Mouse (Mus musculus): ENCODE results near the gene Prodh2. TPM values are rescaled to one million over a fixed set of nuclear protein-coding genes. Genes with fewer than 3 reads are reported as not detected.
"Not testable (repeated sequence)": the region's sequence is repeated elsewhere in the genome, so short reads cannot be mapped to it uniquely, and the experiment has no call there.

Gene Prodh2
- not detected for total RNA-seq (2021)

DNA sequence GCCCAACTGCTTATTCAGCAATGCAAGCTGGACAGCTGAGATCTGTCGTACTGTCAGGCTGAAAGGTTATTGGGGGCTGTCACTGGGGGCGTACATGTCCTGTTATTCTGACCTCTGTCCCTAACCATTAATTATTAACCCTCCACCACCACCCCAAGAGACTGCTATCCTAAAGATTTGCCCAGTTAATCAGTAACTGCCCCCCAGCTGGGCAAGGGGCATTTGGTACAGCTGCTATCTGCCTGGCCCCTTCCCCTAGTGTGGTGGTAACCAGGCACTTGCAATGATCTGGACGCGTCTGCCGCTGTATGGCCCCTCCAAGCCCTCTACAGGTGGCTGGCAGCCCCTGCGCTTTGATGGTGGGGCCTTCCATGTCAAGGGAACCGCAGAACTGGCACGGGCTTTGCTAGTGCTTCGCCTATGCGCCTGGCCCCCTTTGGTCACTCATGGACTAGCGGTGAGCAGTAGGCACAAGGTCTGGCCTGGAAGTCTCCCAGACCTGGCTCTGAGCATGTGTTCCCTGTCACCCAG, at the start of gene Prodh2:
Gene Prodh2 (plus strand): TSS at position 222 of the 531 bp plus-strand sequence.
- DNase-seq (ENCODE audit: low spot score): no peak
- intact Hi-C loops (cut with DNase I): loop anchor here (2.0 to 5.0 kb wide), 3 partner anchors 51 to 121 kb away; no protein-coding TSS in a partner anchor

DNA sequence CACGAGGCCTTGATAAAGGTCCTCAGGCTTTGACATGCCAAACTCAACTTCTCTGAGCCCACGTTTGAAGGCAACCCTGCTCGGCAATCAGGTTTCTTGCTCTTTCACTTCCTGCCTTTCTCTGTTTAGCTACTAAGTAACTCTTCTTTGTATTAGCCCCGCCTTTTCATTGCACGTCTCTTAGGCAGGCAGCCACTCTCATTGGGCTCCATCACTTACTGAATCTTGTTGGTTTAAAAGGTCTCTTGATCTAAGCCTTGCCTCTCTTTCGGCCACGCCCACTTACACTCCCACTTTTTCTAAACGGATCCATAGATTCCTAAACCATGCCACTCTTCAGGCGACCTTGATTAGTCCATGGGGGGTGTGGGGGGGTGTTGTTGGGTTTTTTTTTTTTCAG, 49.7 kb upstream of the Prodh2 start:
- intact Hi-C loops (cut with DNase I): loop anchor here (5.0 kb wide), 1 partner anchor 49 kb away; the partner anchor contains the start of gene Prodh2
- DNase-seq (ENCODE audit: low spot score): no peak

DNA sequence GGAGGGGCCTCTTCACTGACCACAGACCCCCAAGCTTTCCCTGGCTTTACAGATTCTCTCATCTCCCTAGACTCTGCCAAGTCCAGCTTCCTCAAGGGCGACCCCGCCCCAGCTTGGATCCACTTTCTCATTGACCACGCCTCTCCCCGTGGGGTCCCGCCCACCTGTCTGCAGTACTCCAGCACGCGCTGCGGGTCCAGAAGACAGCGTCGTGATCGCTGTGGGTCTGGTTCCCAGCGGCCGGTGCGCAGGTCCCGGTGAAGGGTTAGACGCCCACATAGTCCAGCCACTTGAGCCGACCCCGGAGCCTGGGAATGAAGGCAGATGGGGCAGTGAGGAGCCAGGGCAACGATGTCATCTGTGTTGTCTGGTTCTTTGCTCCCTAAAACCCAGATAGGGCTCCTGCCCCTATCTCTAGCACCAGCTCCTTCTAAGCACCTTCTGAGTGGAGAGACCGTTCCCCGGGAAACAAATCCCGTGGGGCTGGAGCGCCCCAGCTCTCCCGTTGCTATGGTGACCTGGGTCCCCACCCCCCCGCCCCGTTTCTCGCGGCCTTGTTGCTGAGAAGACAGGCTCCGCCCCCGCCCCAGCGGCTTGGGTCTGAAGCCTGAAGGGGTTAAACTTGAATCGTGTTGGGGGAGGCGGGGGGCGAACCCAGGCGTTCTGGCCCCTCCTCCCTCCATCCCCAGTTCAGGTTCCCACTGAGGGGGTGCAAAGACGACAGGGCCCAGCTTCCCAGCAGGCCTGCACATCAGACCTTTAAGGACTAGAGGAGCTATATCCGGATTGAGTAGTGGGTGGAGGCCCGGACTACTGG, 49.1 kb upstream of the Prodh2 start:
- intact Hi-C loops (cut with DNase I): loop anchor here (5.0 kb wide), 1 partner anchor 48 kb away; the partner anchor contains the start of gene Prodh2
- no peak for DNase-seq (ENCODE audit: low spot score)

DNA sequence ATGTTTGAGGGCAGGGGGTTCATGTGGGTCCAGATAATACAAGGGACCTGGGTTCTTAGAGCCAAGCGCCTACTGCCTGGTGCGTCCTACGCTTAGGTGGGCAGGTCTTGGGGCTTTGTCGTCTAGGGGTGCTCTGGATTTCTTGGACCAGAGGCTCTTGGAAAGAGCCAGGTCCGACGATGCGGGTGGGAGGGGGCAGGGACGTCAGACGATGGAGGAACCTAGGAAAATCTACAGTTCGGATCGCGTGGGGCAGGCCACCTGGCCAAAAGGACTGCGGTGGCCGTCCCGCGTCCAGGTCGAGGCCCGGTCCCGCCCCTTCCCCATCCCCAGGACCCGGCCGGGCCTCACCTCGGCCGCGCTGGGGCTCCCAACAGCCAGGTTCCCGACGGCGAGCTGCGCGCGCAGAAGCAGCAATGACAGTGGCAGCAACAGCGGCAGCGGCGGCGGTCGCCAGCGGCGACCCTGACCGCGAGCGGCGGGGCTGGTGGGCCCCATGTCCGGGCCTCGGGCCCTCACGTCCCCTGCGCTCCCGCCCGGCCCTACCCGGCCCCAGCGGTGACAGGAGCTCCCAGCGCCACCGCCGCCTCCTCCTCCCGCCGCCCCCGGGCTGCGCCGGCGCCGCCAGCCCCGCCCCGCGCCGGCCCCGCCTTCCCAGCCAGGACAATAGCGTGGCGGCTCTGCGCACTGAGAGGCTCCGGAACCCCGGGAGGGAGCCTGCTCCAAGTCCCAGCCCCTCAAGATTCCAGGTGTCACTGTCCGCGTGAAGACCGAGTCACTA, 48.3 kb upstream of the Prodh2 start, which contains the start of gene Aplp1:
Gene Aplp1 (minus strand): TSS at position 565 of the 781 bp plus-strand sequence.
- DNase-seq (ENCODE audit: low spot score): no peak
- intact Hi-C loops (cut with DNase I): loop anchor here (5.0 kb wide), 1 partner anchor 47 kb away; the partner anchor contains the start of gene Prodh2

DNA sequence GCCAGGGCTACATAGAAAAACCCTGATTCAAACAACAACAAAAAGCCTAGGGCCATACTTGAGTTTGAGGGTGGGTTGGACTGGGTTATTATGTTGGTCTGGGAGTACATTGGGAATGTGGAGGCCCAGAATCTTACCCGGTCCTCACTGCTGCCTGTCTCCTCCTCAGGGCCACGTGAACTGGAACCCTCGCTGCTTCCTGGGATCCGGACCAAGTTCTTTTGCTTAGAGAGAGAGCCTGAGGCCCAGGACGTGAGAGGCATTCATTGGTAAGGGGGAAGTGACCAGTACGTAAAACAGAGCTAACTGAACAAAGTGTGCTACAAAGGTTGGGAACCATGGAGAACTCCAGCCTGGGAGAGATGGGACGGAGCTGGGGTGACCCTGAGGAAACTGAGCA, 43.2 kb upstream of the Prodh2 start:
- DNase-seq (ENCODE audit: low spot score): no peak
- intact Hi-C loops (cut with DNase I): no loop called here

DNA sequence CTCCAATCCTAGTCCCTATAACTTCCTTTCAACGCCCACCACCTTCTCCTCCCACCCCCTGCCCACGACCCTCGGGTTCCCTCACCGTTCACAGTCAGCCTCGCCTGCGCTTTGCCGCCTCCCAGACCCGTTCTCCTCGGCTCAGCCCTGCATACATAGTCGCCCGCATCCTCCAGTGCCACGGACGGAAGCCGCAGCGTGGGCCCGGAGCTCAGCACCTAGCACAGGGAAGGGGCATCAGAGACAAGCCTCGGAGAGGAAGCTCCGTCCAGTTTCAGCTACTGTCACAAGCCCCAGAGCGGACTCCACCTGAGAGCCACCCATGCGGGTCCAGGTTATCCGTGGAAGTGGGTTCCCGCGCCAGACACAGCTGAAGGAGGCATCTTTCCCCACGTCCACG, 40.1 kb upstream of the Prodh2 start:
- DNase-seq (ENCODE audit: low spot score): no peak
- intact Hi-C loops (cut with DNase I): no loop called here

DNA sequence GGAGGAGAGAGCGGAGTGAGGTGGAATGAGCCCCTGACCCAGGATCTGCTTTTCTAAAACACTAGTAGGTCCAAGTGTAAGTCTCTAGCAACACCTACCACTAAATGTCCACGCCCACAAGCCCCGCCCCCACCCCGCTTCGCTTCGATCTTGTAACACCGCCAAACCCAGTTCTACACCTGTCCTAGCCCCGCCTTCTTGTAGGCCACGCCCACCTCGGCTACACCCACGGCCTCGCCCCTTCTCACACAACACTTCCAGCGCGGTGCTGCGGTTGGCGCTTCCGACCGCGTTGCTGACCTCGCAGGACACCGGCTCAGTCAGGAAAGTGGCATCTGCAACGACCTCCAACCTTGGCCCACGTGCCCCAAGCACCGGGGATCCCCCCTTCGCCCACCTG, 39.7 kb upstream of the Prodh2 start:
- intact Hi-C loops (cut with DNase I): no loop called here

DNA sequence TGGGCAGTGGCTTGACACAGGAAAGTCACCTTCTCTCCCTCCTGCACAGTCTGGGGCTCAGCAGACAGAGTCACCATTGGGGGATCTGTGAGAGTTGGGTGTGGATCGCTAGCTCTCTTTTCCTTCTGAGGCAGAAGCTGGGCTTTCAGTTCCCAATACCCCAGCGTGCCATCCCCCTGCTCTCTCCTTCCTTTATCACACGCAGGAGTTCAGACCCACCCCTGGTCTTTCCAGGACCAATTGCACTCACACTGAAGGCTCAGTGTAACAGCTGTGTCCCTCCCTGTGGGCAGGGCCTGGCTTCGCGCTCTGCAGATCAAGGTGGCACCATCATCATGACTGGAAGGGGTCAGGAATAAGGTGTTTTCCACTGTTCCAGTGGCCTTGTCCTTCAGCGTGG, 39.2 kb upstream of the Prodh2 start:
- no peak for DNase-seq (ENCODE audit: low spot score)
- intact Hi-C loops (cut with DNase I): no loop called here

More for the DNA sequence above, 39.7 kb upstream of the Prodh2 start:
- no peak for DNase-seq (ENCODE audit: low spot score)

DNA sequence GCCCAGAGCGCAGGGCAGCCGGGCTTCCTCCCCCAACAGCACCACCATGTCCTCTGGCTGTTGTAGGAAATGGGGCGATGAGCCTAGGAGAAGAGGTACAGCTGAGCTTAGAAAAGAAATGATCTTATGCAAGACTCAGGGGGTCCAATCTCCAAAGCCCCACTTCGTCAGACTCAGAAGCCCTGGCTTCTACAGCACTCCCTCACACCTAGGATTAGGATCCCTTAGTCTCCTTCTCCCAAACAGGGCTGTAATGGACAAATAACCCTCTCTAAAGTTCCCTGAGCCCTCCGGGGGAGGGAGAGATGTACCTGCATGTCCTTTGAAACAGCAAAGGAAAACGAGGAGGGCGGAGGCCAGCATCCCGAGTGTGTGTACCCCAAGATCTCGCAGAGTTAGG, 36.9 kb upstream of the Prodh2 start:
- intact Hi-C loops (cut with DNase I): no loop called here
- DNase-seq (ENCODE audit: low spot score): no peak

DNA sequence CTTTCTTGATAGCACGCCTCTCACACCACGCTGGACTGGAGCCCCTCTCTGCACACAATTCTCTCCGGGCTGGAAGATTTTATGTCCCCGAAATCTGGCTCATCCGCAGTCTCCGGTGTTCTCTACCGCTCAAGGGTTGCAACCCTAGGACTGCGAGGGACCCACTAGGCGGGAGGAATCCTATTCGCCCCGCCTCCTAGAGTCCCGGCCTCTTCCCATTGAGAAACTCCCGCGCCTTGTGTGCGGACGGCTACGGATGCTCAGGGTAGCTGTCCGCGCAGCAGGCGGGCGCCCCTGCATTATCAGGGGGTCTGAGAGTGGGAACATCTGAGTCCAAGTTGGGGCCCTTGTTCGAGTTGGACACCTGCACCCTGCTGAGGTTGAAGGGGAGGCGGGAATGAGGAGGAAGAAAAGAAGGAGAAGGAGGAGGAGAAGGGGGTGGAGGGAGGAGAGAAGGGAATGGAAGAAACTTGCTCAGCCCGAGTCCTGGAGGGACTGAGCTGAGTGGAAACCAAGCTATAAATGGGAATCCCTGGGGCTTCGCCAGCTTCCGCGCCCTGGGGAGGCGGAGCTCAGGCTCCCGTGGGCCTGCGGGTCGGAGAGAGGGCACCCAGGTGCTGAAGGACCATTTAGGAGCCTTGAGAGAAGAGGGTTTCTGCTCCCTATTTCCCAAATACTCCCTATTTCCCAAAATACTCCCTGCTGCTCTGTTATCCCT, 36.4 kb upstream of the Prodh2 start:
- DNase-seq (ENCODE audit: low spot score): no peak
- intact Hi-C loops (cut with DNase I): no loop called here

DNA sequence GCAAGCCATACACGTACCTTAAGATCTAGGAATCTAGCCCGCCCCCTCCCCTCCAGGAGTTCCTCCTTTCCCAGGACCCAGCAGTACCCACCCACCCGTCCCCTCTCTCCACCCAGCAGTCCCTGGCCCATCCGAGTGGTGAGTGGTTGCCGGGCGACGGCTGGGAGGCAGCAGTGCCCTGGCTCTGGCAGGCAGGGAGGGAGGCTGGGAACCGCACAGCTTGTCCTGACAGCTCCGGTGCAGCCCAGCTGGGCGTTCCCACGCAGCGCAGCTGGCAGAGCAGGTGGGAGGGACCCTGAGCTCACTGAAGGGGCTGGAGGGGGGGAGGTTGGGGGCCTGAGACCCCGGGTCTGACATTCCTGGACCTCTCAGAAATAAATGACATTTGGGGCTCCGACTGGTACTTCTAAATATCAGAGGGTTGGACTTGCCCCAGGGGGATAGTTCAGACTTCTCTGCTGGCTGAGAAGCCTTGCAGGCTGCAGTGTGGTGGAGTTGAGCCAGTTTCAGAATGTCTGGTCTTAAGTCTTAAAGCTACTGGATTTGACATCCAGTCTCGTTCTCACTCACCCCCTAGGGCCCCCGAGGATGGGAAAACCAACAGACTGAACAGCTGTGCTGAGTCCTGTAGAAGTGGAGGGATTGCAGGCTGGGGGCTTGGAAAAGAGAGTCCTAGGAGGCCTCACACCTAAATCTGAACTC, 35.6 kb upstream of the Prodh2 start, which contains the start of the genes Kirrel2 and Nphs1:
Gene Kirrel2 (minus strand): TSS at position 62 of the 702 bp plus-strand sequence.
Gene Nphs1 (plus strand): TSS at position 687 of the 702 bp plus-strand sequence.
- intact Hi-C loops (cut with DNase I): no loop called here

DNA sequence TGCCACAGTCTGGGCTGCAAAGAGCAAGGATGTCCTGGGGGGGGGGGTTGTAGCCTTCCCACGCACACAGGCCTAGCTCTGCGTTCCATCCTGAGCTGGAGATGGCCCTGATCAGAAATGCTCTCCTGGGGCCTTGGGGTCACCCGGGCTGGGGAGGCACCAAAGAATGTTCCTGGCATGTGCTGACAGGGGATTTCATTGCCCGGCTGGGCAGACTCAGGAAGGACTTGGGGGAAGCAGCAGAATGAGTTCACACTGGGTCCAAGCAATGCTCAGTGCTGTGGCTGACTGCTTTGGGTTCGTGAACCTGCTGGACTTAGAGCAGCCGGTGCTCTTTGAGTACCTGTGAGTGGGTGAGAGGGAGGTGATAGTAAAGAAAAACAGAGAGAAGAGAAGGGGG, 33.9 kb upstream of the Prodh2 start:
- DNase-seq (ENCODE audit: low spot score): no peak
- intact Hi-C loops (cut with DNase I): no loop called here

More for the DNA sequence above, 35.6 kb upstream of the Prodh2 start, which contains the start of the genes Kirrel2 and Nphs1:
- DNase-seq (ENCODE audit: low spot score): no peak

DNA sequence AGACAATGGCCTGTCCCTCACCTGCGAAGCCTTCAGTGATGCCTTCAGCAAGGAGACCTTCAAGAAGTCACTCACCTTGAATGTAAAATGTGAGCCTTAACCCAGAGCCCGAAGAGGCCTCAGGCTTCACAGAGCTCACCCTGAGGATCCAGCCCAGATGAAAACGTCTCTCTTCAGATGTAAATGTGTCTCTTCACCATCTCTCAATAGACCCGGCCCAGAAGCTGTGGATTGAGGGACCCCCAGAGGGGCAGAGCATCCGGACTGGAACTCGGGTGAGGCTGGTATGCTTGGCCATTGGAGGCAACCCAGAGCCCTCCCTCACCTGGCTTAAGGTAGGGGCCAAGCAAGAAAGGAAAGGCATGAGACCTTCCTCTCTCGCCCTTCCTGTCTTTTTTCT, 29.9 kb upstream of the Prodh2 start:
- DNase-seq (ENCODE audit: low spot score): no peak
- intact Hi-C loops (cut with DNase I): no loop called here

DNA sequence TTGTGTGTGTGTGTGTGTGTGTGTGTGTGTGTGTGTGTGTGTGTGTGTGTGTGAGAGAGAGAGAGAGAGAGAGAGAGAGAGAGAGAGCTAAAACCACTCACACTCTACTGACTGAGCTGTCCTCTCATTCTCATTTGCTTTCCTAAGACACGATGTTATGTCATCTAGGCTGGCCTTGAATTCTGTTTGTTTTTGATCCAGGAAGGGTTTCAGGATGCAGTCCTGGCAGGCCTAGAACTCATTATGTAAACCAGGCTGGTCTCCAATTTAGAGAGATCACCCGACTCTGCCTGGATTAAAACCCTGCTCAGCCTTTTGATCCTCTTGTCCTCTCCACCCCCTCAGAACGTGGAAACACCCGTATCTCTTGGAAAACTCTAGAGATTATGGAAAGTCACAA, 29.4 kb upstream of the Prodh2 start:
- intact Hi-C loops (cut with DNase I): no loop called here
- no peak for DNase-seq (ENCODE audit: low spot score)

DNA sequence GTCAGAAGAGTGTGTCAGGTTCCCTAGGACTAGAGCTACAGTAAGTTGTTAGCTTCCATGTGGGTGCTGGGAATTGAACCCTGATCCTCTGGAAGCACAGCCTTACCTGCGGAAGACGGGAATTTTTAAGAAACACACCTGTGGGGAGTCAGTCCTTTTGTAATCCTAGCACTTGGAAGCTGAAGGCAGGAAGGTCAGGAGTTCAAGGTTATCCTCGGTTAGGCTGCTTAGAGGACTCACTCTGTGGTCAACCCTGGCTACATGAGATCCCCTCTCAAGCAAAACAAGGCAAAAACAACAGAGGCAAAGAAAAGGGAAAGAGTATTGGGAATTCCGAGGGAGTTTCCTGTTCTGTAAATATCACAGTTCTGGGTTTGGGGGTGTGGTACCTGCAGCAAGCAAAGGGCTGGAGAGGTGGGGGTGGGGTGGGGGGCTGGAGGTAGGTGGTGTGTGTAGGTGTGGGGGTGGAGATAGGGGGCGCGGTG, 28.6 kb upstream of the Prodh2 start:
- intact Hi-C loops (cut with DNase I): no loop called here
- no peak for DNase-seq (ENCODE audit: low spot score)

DNA sequence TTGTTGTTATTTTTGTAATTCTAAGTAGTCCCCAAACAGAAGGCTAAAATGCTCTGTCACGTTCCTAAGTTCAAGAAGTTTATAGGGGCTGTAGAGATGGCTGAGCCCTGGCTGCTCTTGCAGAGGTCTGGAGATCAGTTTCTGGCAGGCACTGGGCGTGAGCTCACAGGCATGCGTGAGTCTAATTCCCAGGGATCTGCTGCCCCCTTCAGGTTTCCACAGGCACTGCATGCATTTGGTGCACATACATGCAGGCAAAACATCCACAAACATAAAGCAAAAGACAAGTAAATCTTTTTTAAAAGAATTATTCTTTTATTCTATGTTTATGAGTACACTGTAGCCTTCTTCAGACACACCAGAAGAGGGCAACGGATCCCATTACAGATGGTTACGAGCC, 21.0 kb upstream of the Prodh2 start:
- DNase-seq (ENCODE audit: low spot score): no peak
- intact Hi-C loops (cut with DNase I): loop anchor here (2.0 kb wide), 1 partner anchor 100 kb away; no protein-coding TSS in a partner anchor

DNA sequence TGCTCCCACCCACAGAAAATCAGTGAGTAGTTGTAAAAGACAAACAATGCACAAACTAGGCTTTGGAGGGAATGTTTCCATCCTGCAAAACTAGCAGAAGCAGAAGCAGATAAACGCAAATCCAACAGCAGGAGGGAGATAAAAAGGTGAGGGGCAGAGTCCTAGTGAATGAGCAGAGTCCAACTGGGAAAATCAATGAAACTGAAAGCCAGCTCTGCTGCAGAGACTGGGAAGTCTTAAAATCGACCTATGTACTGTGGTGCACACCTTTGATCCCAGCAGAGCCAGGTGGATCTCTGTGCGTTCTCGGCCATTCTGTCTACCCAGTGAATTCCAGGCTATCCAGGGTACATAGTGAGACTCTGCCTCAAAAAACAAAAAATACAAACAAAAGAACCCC, 18.4 kb upstream of the Prodh2 start:
- intact Hi-C loops (cut with DNase I): no loop called here
- no peak for DNase-seq (ENCODE audit: low spot score)

DNA sequence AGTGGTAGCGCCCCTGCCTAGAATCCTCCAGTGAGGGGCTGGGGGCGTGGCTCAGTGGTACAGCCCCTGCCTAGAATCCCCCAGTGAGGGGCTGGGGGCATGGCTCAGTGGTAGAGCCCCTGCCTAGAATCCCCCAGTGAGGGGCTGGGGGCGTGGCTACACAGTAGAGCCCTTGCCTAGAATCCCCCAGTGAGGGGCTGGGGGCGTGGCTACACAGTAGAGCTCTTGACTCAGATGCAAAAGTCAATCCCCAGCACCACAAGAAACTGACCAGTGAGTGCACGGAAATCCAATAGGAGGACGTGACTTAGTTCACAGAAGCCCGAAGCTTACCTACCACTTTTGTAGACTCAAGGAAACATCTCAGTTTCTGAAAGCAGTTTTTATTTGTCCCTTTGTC, 17.3 kb upstream of the Prodh2 start:
- DNase-seq (ENCODE audit: low spot score); intact Hi-C loops (cut with DNase I): not testable (repeated sequence)

Measured in heart, postnatal 25 days (tissue).